ENCODE assay signal across 11 mouse cellular contexts in the genomic region with DNA sequence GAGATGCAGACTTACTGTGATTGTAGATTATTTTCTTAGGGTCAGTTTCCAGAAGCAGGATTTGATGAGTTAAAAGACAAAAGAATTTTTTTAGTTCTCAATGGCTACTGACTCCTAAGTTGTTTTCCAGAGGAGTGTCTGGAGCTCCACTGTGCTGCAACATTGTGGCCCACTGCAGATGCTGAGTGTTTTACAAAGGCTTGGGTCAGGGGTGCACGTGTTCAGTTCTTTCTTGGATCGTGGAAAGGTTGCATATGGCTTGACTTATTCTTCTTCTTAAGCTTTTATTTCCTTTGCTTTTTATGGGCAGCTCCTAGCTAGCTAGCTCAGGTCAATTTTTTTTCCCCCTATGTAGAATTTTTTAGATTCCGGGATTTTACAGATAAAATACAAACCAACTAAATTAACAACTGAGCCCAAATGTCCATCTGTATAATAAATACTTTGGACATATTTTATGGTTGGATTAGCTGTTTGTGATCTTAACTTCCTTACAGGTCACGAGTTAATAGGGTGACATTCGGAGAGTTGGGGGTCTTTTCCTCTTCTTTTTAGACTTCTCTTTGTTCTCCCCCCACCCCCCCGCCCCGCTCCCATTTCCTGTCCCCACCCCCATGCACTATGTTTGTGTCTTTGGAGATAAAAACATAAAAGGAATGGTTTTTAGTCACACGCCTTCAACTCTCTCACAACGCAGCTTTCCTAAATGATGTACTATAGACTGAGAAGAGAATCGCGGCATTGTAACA. TPM values are rescaled to one million over a fixed set of nuclear protein-coding genes. Genes with fewer than 3 reads are reported as not detected.
DNase-seq lines count a peak whose midpoint lies in the region; ATAC-seq and TF ChIP-seq lines count a peak whose summit lies in the region.
"Had no signal": no experiment of that assay in that cellular context is flagged by ENCODE, and none has a peak within 500 bp of the region (broad histone marks: within the 10 kb centered on the region; RNA-seq: fewer than 3 reads in every experiment).

No protein-coding gene starts in this region.

- H3K27ac ChIP-seq in heart, embryonic 14.5 days (replicated peaks in 1 of 2; ENCODE audit: control insufficient read depth in 1 of 2, insufficient read depth in 1 of 2, low read depth in 2 of 2, low read length in 2 of 2), result peak overlapping the region; percentile 73 to 75
- H3K27ac ChIP-seq in midbrain, embryonic 10.5 days (replicated peaks), result peak overlapping the region; percentile 72
- H3K27ac ChIP-seq in midbrain, postnatal 0 days (ENCODE audit: low read depth, low read length), result no peak overlapping the region
- peak overlapping the region; percentile 34; the same call in 1 of the 2 replicates for H3K27ac ChIP-seq in hindbrain, embryonic 15.5 days (replicated peaks)
- peak overlapping the region; percentile 74; the same call in 1 of the 2 replicates for H3K27ac ChIP-seq in neural tube, embryonic 15.5 days (replicated peaks)

- H3K27me3 ChIP-seq in heart, embryonic 14.5 days (ENCODE audit: control insufficient read depth, insufficient read depth, low read length), result no peaks in the 10 kb centered on the region
- no peaks in the 10 kb centered on the region for H3K27me3 ChIP-seq in midbrain, embryonic 10.5 days (ENCODE audit: low read depth, poor library complexity, severe bottlenecking)
- no peaks in the 10 kb centered on the region for H3K27me3 ChIP-seq in midbrain, postnatal 0 days (ENCODE audit: insufficient read depth, low read length)
- H3K27me3 ChIP-seq in hindbrain, embryonic 15.5 days, result no peaks in the 10 kb centered on the region
- H3K27me3 ChIP-seq in neural tube, embryonic 15.5 days (replicated peaks), result no peaks in the 10 kb centered on the region

- no peaks in the 10 kb centered on the region for H3K9me3 ChIP-seq in heart, embryonic 14.5 days (ENCODE audit: control insufficient read depth, low read length)
- no peaks in the 10 kb centered on the region for H3K9me3 ChIP-seq in midbrain, embryonic 10.5 days (replicated peaks)
- no peaks in the 10 kb centered on the region for H3K9me3 ChIP-seq in midbrain, postnatal 0 days (ENCODE audit: low read length)
- no peaks in the 10 kb centered on the region for H3K9me3 ChIP-seq in hindbrain, embryonic 15.5 days
- H3K9me3 ChIP-seq in neural tube, embryonic 15.5 days (replicated peaks), result no peaks in the 10 kb centered on the region

- ATAC-seq in heart, embryonic 14.5 days (ENCODE audit: insufficient number of reproducible peaks, insufficient read depth, low FRiP score, low read depth), result no peak
- no peak for ATAC-seq in midbrain, postnatal 0 days (ENCODE audit: low FRiP score)
- no peak for ATAC-seq in hindbrain, embryonic 15.5 days (ENCODE audit: low FRiP score, low read depth)
- no peak for ATAC-seq in neural tube, embryonic 15.5 days (ENCODE audit: low FRiP score)

- no peak for TF ChIP-seq CTCF in midbrain, postnatal 0 days (IDR thresholded peaks at IDR 0.05)

- 32% methylated on average over 11 of the region's 11 CpGs for WGBS in heart, embryonic 14.5 days
- WGBS in midbrain, embryonic 10.5 days, result 37% methylated on average over 11 of the region's 11 CpGs
- 38% methylated on average over 11 of the region's 11 CpGs for WGBS in midbrain, postnatal 0 days
- WGBS in hindbrain, embryonic 15.5 days, result 28% methylated on average over 11 of the region's 11 CpGs
- WGBS in neural tube, embryonic 15.5 days, result 19% methylated on average over 11 of the region's 11 CpGs

- no peak for DNase-seq in heart, adult 11 months
- DNase-seq in midbrain, embryonic 10.5 days (ENCODE audit: low spot score), result no peak
- no peak for DNase-seq in midbrain, postnatal 0 days (ENCODE audit: low spot score)
- no peak for DNase-seq in thymus, postnatal 14 days
- DNase-seq in right cerebral cortex, adult 2 months (ENCODE audit: low spot score in 2 of 2), result no peak
- DNase-seq: right cerebral cortex, postnatal 25 days; thymus, postnatal 4 days had no signal

- H3K4me3 ChIP-seq in heart, embryonic 14.5 days (ENCODE audit: control insufficient read depth in 1 of 2, insufficient read depth in 1 of 2, low read depth in 1 of 2, low read length in 2 of 2), result no peak overlapping the region
- no peak overlapping the region for H3K4me3 ChIP-seq in midbrain, embryonic 10.5 days
- no peak overlapping the region for H3K4me3 ChIP-seq in midbrain, postnatal 0 days (ENCODE audit: low read depth, low read length)
- no peak overlapping the region for H3K4me3 ChIP-seq in hindbrain, embryonic 15.5 days
- H3K4me3 ChIP-seq in neural tube, embryonic 15.5 days (replicated peaks), result no peak overlapping the region
- H3K4me3 ChIP-seq: erythroblast, embryonic 14.5 days had no signal

- peaks cover 54 to 82% of the 10 kb centered on the region in 2 experiments for H3K4me1 ChIP-seq in heart, embryonic 14.5 days (ENCODE audit: control insufficient read depth in 2 of 2, insufficient read depth in 2 of 2, low read length in 2 of 2)
- peaks cover 83% of the 10 kb centered on the region for H3K4me1 ChIP-seq in midbrain, embryonic 10.5 days
- H3K4me1 ChIP-seq in midbrain, postnatal 0 days (ENCODE audit: insufficient read depth, low read length), result peaks cover 11% of the 10 kb centered on the region
- H3K4me1 ChIP-seq in hindbrain, embryonic 15.5 days (replicated peaks), result peaks cover 38% of the 10 kb centered on the region
- H3K4me1 ChIP-seq in neural tube, embryonic 15.5 days, result peaks cover 36% of the 10 kb centered on the region

- peak overlapping the region; percentile 62 for H3K4me2 ChIP-seq in heart, embryonic 14.5 days (ENCODE audit: low read length)
- H3K4me2 ChIP-seq in midbrain, postnatal 0 days (ENCODE audit: low read depth, low read length, poor library complexity, severe bottlenecking), result no peak overlapping the region
- peak overlapping the region; percentile 49; the same call in 1 of the 2 replicates for H3K4me2 ChIP-seq in hindbrain, embryonic 15.5 days
- H3K4me2 ChIP-seq in neural tube, embryonic 15.5 days, result peak overlapping the region; percentile 56

- no peak overlapping the region for H3K9ac ChIP-seq in heart, embryonic 14.5 days (ENCODE audit: low read length)
- H3K9ac ChIP-seq in midbrain, postnatal 0 days (replicated peaks; ENCODE audit: low read length, poor library complexity, severe bottlenecking), result no peak overlapping the region
- H3K9ac ChIP-seq in hindbrain, embryonic 15.5 days, result no peak overlapping the region
- H3K9ac ChIP-seq in neural tube, embryonic 15.5 days (replicated peaks), result no peak overlapping the region

- H3K36me3 ChIP-seq in heart, embryonic 14.5 days (ENCODE audit: control insufficient read depth, insufficient read depth, low read length), result no peaks in the 10 kb centered on the region
- H3K36me3 ChIP-seq in midbrain, embryonic 10.5 days, result 0 out of 2 replicates have a peak, but pooled peaks cover 2% of the 10 kb centered on the region
- H3K36me3 ChIP-seq in midbrain, postnatal 0 days (ENCODE audit: insufficient read depth, low read length), result no peaks in the 10 kb centered on the region
- H3K36me3 ChIP-seq in hindbrain, embryonic 15.5 days, result no peaks in the 10 kb centered on the region
- no peaks in the 10 kb centered on the region for H3K36me3 ChIP-seq in neural tube, embryonic 15.5 days

RNA-seq across cellular contexts. Expression of a gene that starts 40.5 kb away (rescaled TPM):
- 34.0 and 40.7 TPM in 2 replicates for polyA plus RNA-seq in heart, embryonic 14.5 days (2014; fragmentation: Nextera tagmentation; extraction: Ambion mirVana)
- 17.1 and 17.6 TPM in 2 replicates for polyA plus RNA-seq in midbrain, embryonic 10.5 days (2016; fragmentation: Nextera tagmentation; extraction: Ambion mirVana)
- 16.6 and 18.6 TPM in 2 replicates for total RNA-seq in midbrain, postnatal 0 days (2014; rRNA removed)
- polyA plus RNA-seq in midbrain, postnatal 0 days (2015; fragmentation: Nextera tagmentation; extraction: Ambion mirVana), result 4.6 and 8.0 TPM in 2 replicates
- polyA plus RNA-seq in hindbrain, embryonic 15.5 days (2015; fragmentation: Nextera tagmentation; extraction: Ambion mirVana), result 15.3 and 15.7 TPM in 2 replicates
- 14.4 and 15.9 TPM in 2 replicates for polyA plus RNA-seq in neural tube, embryonic 15.5 days (2015; fragmentation: Nextera tagmentation; extraction: Ambion mirVana)
- polyA plus RNA-seq: erythroblast, embryonic 14.5 days had no signal
